Mouse (Mus musculus): ENCODE measurements around the gene Psrc1. TPM values are rescaled to one million over a fixed set of nuclear protein-coding genes. Genes with fewer than 3 reads are reported as not detected.

Gene Psrc1
- total and polyA plus RNA-seq, 3 experiments: 33.7 to 172 (median 122) TPM

GRCm38 (mm10) chr3:108392793-108393192 is 9.2 kb downstream of the Psrc1 start:
- H3K27me3 ChIP-seq (ENCODE audit: insufficient read depth, low read length): peaks cover 53% of the 10 kb centered on the region
- H3K9me3 ChIP-seq (replicated peaks): no peaks in the 10 kb centered on the region
- no peak for ATAC-seq (ENCODE audit: extremely low read depth, insufficient number of reproducible peaks, low FRiP score, poor library complexity, severe bottlenecking)
- H3K36me3 ChIP-seq (replicated peaks): peaks cover 11% of the 10 kb centered on the region
- peaks cover 15% of the 10 kb centered on the region for H3K4me1 ChIP-seq (ENCODE audit: insufficient read depth, low read depth, low read length)
- no peak overlapping the region for H3K4me3 ChIP-seq (ENCODE audit: low read depth, low read length)
- DNase-seq (ENCODE audit: low spot score): no peak
- TF ChIP-seq GATA2 (IDR thresholded peaks at IDR 0.05; ENCODE audit: borderline replicate concordance, low read depth, low read length) (no peak), CTCF (IDR thresholded peaks at IDR 0.05; ENCODE audit: low read depth, low read length) (no peak), POLR2AphosphoS5 (IDR thresholded peaks at IDR 0.05; ENCODE audit: insufficient replicate concordance, low read depth, low read length) (no peak), GATA1 (IDR thresholded peaks at IDR 0.05; ENCODE audit: borderline replicate concordance, low read length) (no peak), TAL1 (conservative IDR thresholded peaks at IDR 0.05; ENCODE audit: low read depth, low read length) (no peak)

- DNase-seq (ENCODE audit: low spot score): no peak
- ATAC-seq (ENCODE audit: extremely low read depth, insufficient number of reproducible peaks, low FRiP score, poor library complexity, severe bottlenecking): no peak
- peaks cover 9% of the 10 kb centered on the region for H3K4me1 ChIP-seq (ENCODE audit: insufficient read depth, low read depth, low read length)
- H3K27me3 ChIP-seq (ENCODE audit: insufficient read depth, low read length): peaks cover 66% of the 10 kb centered on the region
- H3K36me3 ChIP-seq (replicated peaks): no peaks in the 10 kb centered on the region
- TF ChIP-seq GATA2 (IDR thresholded peaks at IDR 0.05; ENCODE audit: borderline replicate concordance, low read depth, low read length): no peak
- TF ChIP-seq CTCF (IDR thresholded peaks at IDR 0.05; ENCODE audit: low read depth, low read length): no peak
- TF ChIP-seq POLR2AphosphoS5 (IDR thresholded peaks at IDR 0.05; ENCODE audit: insufficient replicate concordance, low read depth, low read length): no peak
- no peak for TF ChIP-seq GATA1 (IDR thresholded peaks at IDR 0.05; ENCODE audit: borderline replicate concordance, low read length)
- TF ChIP-seq TAL1 (conservative IDR thresholded peaks at IDR 0.05; ENCODE audit: low read depth, low read length): no peak
- no peaks in the 10 kb centered on the region for H3K9me3 ChIP-seq (replicated peaks)
- no peak overlapping the region for H3K4me3 ChIP-seq (ENCODE audit: low read depth, low read length)
Measured at GRCm38 (mm10) chr3:108398281-108398680, 14.6 kb downstream of the Psrc1 start.

GRCm38 (mm10) chr3:108400442-108400841 is 16.8 kb downstream of the Psrc1 start:
- Histone ChIP-seq H3K4me3 (ENCODE audit: low read depth, low read length) (no peak overlapping the region), H3K36me3 (replicated peaks) (no peaks in the 10 kb centered on the region), H3K9me3 (replicated peaks) (no peaks in the 10 kb centered on the region), H3K4me1 (ENCODE audit: insufficient read depth, low read depth, low read length) (peaks cover 9% of the 10 kb centered on the region), H3K27me3 (ENCODE audit: insufficient read depth, low read length) (peaks cover 53% of the 10 kb centered on the region)
- DNase-seq (ENCODE audit: low spot score) (no peak), ATAC-seq (ENCODE audit: extremely low read depth, insufficient number of reproducible peaks, low FRiP score, poor library complexity, severe bottlenecking) (no peak)
- TF ChIP-seq TAL1 (conservative IDR thresholded peaks at IDR 0.05; ENCODE audit: low read depth, low read length): no peak
- TF ChIP-seq GATA2 (IDR thresholded peaks at IDR 0.05; ENCODE audit: borderline replicate concordance, low read depth, low read length): no peak
- TF ChIP-seq POLR2AphosphoS5 (IDR thresholded peaks at IDR 0.05; ENCODE audit: insufficient replicate concordance, low read depth, low read length): no peak
- TF ChIP-seq GATA1 (IDR thresholded peaks at IDR 0.05; ENCODE audit: borderline replicate concordance, low read length): no peak
- no peak for TF ChIP-seq CTCF (IDR thresholded peaks at IDR 0.05; ENCODE audit: low read depth, low read length)

- Histone ChIP-seq H3K27me3 (ENCODE audit: insufficient read depth, low read length) (peaks cover 50% of the 10 kb centered on the region), H3K4me3 (ENCODE audit: low read depth, low read length) (peak overlapping the region; percentile 41; the same call in 1 of the 2 replicates), H3K9me3 (replicated peaks) (no peaks in the 10 kb centered on the region), H3K4me1 (ENCODE audit: insufficient read depth, low read depth, low read length) (peaks cover 9% of the 10 kb centered on the region), H3K36me3 (replicated peaks) (no peaks in the 10 kb centered on the region)
- TF ChIP-seq TAL1 (conservative IDR thresholded peaks at IDR 0.05; ENCODE audit: low read depth, low read length) (no peak), CTCF (IDR thresholded peaks at IDR 0.05; ENCODE audit: low read depth, low read length) (peak; percentile 64)
- DNase-seq (ENCODE audit: low spot score) (peak; percentile 77), ATAC-seq (ENCODE audit: extremely low read depth, insufficient number of reproducible peaks, low FRiP score, poor library complexity, severe bottlenecking) (peak; percentile 64)
Measured at GRCm38 (mm10) chr3:108401692-108402527, 18.3 kb downstream of the Psrc1 start.

GRCm38 (mm10) chr3:108402528-108402920 is 18.9 kb downstream of the Psrc1 start:
- no peak for TF ChIP-seq CTCF (IDR thresholded peaks at IDR 0.05; ENCODE audit: low read depth, low read length)
- no peak for TF ChIP-seq POLR2AphosphoS5 (IDR thresholded peaks at IDR 0.05; ENCODE audit: insufficient replicate concordance, low read depth, low read length)
- TF ChIP-seq GATA2 (IDR thresholded peaks at IDR 0.05; ENCODE audit: borderline replicate concordance, low read depth, low read length): no peak
- no peak for TF ChIP-seq TAL1 (conservative IDR thresholded peaks at IDR 0.05; ENCODE audit: low read depth, low read length)
- no peak for TF ChIP-seq GATA1 (IDR thresholded peaks at IDR 0.05; ENCODE audit: borderline replicate concordance, low read length)
- no peak overlapping the region for H3K4me3 ChIP-seq (ENCODE audit: low read depth, low read length)
- H3K27me3 ChIP-seq (ENCODE audit: insufficient read depth, low read length): peaks cover 47% of the 10 kb centered on the region
- no peaks in the 10 kb centered on the region for H3K36me3 ChIP-seq (replicated peaks)
- H3K9me3 ChIP-seq (replicated peaks): no peaks in the 10 kb centered on the region
- ATAC-seq (ENCODE audit: extremely low read depth, insufficient number of reproducible peaks, low FRiP score, poor library complexity, severe bottlenecking): no peak
- no peak for DNase-seq (ENCODE audit: low spot score)
- H3K4me1 ChIP-seq (ENCODE audit: insufficient read depth, low read depth, low read length): peaks cover 9% of the 10 kb centered on the region

- H3K27me3 ChIP-seq (ENCODE audit: insufficient read depth, low read length): peaks cover 46% of the 10 kb centered on the region
- no peak for ATAC-seq (ENCODE audit: extremely low read depth, insufficient number of reproducible peaks, low FRiP score, poor library complexity, severe bottlenecking)
- no peak for DNase-seq (ENCODE audit: low spot score)
Measured at GRCm38 (mm10) chr3:108405536-108406305, 22.1 kb downstream of the Psrc1 start.

More at GRCm38 (mm10) chr3:108405536-108406305, 22.1 kb downstream of the Psrc1 start:
- Histone ChIP-seq H3K4me3 (ENCODE audit: low read depth, low read length) (no peak overlapping the region), H3K36me3 (replicated peaks) (no peaks in the 10 kb centered on the region), H3K9me3 (replicated peaks) (no peaks in the 10 kb centered on the region), H3K4me1 (ENCODE audit: insufficient read depth, low read depth, low read length) (peaks cover 9% of the 10 kb centered on the region)
- TF ChIP-seq GATA2 (IDR thresholded peaks at IDR 0.05; ENCODE audit: borderline replicate concordance, low read depth, low read length) (no peak), CTCF (IDR thresholded peaks at IDR 0.05; ENCODE audit: low read depth, low read length) (no peak), GATA1 (IDR thresholded peaks at IDR 0.05; ENCODE audit: borderline replicate concordance, low read length) (no peak)

All from G1E (cell line).